Mouse (Mus musculus) C2C12 (cell line): ENCODE measurements around the gene Gm10160.

Source experiments
- CEBPB ChIP-seq: IDR thresholded peaks from one replicate; pipeline ENCODE4 v1.6.1; 2011; ENCODE audit warnings: low read depth, mild to moderate bottlenecking, control low read depth, moderate library complexity
- CTCF ChIP-seq: IDR thresholded peaks from one replicate; pipeline ENCODE4 v1.5.1; 2011; ENCODE audit not compliant: control insufficient read depth, insufficient read depth, insufficient read length
- FOSL1 ChIP-seq: IDR thresholded peaks from one replicate; pipeline ENCODE4 v1.8.0; 2011; ENCODE audit warnings: mild to moderate bottlenecking, low read length; ENCODE audit not compliant: poor library complexity, insufficient read depth, severe bottlenecking
- MAX ChIP-seq: IDR thresholded peaks from one replicate; pipeline ENCODE4 v1.6.1; 2011; ENCODE audit warnings: mild to moderate bottlenecking, control low read depth
- MYOD1 ChIP-seq: IDR thresholded peaks from one replicate; pipeline ENCODE4 v1.6.1; 2011; ENCODE audit warnings: low read depth; ENCODE audit not compliant: control insufficient read depth, insufficient read length
- MYOG ChIP-seq: IDR thresholded peaks from one replicate; pipeline ENCODE4 v1.6.1; 2011; ENCODE audit not compliant: control insufficient read depth, insufficient read length; ENCODE audit errors: extremely low read depth
- USF1 ChIP-seq: IDR thresholded peaks from one replicate; pipeline ENCODE4 v1.6.1; 2011; ENCODE audit warnings: low read depth, mild to moderate bottlenecking, control low read depth, moderate library complexity

DNA sequence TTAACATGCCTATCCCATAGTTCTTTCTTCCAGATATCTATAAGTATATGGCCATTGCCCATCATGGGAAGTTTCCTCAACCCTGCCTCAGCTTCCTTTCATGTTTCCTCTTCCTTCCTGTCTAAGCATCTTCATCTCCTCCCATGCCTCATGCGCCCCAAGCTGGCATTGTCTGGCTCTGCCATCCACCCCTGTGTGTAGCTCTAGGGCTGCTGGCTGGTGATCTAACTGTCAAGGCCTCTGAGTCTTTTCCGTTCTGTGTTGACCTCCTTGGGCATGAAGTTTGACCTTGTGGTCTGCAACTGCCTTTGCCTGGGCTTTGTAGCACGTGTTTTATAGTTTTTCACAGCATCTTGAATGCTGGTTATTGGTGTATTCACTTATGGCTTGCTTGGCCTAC is 10.3 kb downstream of the Gm10160 start:
- no peak for TF ChIP-seq CTCF
- no peak for TF ChIP-seq CEBPB
- TF ChIP-seq MAX: no peak
- no peak for TF ChIP-seq USF1
- no peak for TF ChIP-seq MYOD1
- no peak for TF ChIP-seq MYOG
- TF ChIP-seq FOSL1: no peak
